Mouse (Mus musculus) liver, embryonic 14.5 days (tissue): ENCODE measurements around the gene Olfr726.

Experiments used
- CTCF ChIP-seq: IDR thresholded peaks from 2 replicates; pipeline ENCODE4 v1.5.1; 2016; ENCODE audit warnings: antibody characterized with exemption, low read depth, control low read depth
- EP300 ChIP-seq: IDR thresholded peaks from 2 replicates; pipeline ENCODE4 v1.6.1; 2016; ENCODE audit warnings: antibody characterized with exemption, low read depth

GRCm38 (mm10) chr14:50062733-50063104, 28.0 kb downstream of the Olfr726 start:
- no peak for TF ChIP-seq CTCF
- TF ChIP-seq EP300, result no peak
